Mouse (Mus musculus): Measurements from ENCODE around the gene Otub2.

Otub2 gene

DNA sequence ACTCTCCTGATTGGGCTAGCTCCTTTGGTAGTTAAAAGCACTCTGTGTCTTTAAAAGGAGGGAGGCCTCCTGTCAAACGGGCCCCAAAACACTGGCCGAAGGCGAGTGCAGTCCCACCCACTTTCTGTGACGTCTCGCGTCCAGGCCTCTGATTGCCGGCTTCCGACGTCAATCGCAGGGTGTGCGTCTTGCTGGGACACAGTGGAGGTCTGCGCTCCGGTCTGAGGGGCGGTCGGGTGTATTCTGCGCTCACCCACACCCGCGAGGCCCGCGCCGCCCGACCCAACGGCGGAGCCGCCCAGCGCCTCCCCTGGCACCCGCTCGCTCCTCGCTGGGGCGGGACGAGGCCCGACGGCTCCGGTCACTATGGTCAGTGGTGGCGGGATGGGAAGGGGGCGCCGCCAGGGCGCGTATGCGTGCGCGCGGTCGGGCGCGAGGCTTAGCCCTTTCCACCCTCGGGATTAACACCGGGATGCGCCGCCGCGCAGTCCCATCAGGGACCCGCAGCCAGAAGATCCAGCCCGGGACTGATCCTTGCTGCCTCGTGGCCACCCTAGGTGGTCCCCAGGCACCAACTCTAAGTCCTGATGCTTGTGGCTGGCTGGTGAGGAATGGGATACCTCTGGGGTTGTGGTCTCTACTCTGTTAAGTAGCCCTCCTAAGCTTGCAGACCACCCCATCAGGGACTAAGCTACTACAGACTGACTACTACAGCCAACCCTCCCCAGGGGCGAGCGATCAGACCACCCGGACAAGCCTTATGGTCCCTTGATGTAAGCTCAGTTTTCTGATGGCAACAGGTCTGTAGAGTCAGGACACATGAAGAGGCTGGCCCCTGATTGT, at the start of gene Otub2:
Gene Otub2, plus strand, starts transcription at position 178 of the 843 bp plus-strand sequence.
- peak; percentile 98 for DNase-seq (ENCODE audit: low read depth)

DNA sequence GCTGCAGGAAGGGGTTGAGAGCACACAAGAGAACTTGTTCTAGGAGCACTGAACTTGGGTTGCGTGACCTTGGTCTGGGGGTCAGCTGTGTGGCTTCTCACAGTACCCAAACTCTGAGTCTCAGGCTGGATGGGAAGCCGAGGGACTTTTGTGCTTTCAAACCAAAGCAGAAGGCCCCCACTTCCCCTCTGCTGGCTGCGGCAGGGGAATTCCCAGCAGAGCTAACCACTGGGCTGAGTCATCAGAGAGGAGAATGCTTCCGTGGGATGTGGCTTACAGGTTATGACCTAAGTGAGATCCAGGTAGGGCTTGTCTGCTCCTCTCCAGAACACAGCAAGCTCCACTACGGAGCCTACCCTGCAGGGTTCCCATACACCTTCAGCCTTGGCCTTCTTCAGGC, 47.3 kb upstream of the Otub2 start:
- no peak for DNase-seq (ENCODE audit: low read depth)

DNA sequence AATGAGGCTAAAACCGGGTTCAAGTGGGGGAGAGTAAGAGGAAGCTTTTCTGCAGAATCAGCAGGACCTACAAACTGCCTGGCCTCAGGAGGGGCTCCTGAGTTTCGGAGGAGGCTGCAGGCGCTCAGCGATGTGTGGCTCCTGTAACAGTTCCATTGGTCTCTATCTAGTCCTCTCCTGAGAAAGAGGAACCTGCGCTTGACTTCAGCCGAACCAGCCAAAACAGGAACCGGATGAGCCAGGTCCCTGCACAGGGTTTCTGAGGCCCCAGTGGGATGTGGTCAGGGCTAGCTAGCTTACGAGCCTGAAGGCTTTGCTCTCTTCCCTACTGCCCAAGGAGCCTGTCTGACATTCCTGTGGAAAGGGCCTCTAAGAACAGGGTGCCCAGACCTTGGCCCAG, 45.0 kb upstream of the Otub2 start:
- no peak for DNase-seq (ENCODE audit: low read depth)

DNA sequence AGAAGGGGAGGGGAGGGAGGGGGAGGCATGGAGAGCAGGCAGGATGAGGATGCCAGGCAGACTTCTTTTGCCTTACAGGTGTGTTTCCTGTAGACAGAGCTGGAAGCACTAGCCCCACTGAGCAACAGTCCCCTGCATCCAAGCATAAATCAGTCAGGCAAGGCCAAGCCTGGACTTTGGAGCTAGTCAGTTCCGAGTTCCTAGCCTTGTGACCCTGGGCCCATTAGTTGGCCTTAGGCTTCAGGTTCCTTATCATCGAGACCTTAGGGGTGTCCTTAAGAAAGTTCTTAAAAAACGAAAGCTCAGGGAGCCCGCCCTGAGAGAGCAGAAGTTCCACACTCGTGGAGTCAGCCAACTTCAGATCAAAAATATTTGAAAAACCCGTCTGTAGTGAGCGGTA, 43.5 kb upstream of the Otub2 start:
- no peak for DNase-seq (ENCODE audit: low read depth)

DNA sequence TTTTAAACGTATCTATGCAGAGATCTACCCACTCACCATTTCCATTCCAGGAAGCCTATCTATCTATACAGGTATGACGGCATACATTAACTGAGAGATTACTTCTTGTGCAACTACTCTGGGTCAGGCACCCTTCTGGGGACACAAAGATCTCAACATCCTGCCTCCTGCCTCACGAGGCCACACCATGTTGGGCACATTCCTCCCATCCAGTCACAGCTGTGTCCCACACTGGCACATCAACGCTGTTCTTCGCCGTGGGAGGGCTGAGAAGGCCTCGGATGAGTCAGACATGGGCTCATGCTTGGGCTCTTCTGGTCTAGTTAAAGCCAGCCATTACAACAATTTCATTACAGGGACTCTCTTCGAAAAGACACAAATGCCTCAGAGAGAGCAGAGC, 41.5 kb upstream of the Otub2 start:
- no peak for DNase-seq (ENCODE audit: low read depth)

DNA sequence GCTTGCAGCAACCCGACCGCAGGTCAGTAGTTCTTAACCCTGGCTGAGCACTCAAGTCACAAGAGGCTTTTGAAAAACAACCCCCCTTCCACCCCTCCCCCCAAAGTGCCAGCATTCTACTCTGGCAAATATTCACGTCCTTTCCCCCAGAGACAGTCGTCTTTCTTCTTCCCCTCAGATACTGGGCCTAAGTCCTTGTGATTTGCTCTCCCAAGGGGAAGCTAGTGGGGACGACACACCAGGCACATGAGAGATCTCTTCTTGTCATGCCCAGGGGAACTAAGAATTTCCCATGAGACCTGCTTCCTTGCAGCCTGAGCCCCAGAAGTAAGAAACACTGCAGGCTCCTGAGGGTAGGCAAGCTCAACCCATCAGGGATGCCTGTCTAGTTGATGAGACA, 41.1 kb upstream of the Otub2 start:
- DNase-seq (ENCODE audit: low read depth), result no peak

DNA sequence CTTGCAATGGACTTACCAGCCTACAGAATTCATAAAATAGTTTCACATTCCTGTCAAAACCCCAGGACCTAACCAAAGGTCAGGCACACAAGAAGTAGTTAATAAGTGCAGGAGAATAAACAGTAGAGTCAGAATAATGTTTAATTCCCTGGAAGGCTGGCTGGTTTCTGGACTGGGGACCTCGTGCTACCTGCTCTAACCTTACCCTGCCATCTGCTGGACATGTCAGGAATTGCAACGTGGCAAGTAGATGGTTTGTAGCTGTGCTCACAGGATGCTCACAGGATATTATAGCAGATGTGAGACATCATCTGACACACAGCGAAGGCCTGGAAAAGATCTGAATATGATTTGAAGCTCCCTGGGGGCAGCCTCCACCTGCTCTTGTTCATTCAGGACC, 40.0 kb upstream of the Otub2 start:
- peak; percentile 89 for DNase-seq (ENCODE audit: low read depth)

DNA sequence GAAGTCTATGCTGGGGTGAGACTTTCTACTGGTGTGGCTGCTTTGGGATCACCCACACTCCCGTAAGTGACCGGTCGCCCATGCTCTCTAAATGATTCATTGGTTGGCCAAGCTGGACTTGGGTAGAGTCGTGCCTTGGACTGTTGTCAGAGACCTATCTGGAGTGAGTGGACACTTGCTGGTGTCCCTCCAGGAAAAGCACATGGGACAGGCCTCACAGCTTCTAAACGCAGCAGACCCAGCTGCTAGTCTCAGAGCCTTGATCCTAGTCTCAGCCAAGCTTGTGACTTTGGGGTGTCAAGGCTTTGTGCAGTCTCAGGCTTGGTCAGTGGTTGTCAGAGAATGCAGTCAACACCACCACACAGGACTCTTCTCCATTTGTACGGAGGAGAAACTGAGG, 35.7 kb upstream of the Otub2 start:
- DNase-seq (ENCODE audit: low read depth), result no peak

DNA sequence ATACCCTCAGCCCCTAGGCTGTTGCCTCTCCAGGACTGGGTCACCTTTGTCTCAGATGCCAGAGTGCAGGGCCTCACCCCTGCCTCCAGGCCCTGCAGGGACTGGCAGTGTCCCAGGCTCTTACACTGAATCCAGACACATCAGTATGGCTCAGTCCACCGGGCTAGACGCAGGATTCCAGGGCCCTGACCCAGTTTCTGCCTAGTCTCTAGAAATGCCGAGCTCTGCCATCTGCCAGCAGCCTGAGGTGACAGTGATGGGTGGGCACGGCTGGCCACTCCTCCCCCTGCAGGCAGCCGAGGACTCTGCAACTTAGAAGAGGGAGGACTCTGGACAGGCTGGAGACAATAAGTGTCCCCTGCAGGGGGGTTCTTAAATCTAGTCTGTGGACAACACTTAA, 34.9 kb upstream of the Otub2 start:
- DNase-seq (ENCODE audit: low read depth), result no peak

DNA sequence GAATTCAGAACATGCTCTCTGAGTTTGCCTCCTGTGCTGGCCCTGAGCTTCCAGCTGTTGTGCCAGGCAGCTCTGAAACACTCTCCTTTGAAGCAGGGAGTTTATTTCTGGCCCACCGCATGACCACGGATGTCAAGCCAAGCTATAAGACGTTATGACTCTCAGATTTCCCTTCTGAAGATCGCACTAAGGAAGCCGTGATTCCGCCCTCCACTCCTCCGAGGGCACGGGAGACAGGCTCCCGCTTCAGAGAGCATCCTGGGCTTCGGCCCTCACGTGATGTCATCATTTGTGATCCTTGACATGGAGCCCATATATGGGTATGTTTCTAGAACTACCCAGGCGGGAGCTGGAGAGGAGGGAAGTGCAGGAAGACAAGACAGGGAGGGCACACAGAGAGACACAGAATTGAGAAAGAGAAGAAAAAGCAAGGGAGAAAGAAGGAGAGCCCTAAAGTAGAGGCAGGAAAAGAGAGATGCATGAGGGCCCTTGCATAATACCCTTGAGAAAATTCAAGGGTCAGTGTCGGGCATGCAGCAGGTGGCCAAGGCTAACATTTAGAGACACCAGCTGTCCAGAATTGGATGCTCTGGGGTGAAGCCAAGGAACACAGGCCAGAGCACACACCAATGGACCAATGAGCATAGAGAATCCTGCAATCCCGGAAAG, 32.6 kb upstream of the Otub2 start, which contains the start of gene Asb2:
Gene Asb2, minus strand, starts transcription at position 256 of the 669 bp plus-strand sequence.
- no peak for DNase-seq (ENCODE audit: low read depth)

DNA sequence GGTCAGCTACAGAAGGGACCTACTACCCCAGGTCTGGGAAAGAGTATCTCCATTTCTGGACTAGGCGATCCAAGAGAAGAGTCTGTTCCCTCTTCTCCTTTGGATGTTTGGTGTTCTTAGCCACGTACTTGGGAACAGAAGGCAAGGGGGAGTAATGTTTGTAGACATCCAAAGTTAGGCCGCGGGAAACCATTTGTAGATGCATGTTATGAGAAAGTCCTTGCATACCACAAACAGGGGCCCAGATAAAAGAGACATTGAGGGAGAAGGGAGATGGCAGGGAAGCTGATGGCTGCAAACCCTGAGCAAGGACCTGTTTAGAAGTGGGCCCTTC, 32.1 kb upstream of the Otub2 start:
- no peak for DNase-seq (ENCODE audit: low read depth)

DNA sequence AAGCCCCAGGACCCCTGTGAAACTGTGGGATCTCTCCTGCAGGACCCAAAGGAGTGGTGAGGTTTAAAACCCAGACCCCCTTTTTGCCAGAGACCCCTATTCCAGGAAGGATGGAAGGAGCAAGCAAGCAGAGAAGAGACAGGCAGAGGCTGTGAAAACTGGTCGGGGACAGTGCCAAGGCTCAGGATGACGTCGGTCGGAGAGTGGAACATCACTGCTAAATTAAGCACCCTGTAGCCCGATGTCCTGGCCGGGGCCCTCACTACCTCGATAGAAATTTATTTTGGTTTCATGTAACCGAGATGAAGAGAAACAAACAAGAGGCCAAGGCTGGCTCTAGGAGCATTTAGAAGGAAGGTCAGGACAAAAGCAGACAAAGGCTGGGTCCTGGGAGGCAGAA, 30.3 kb upstream of the Otub2 start:
- no peak for DNase-seq (ENCODE audit: low read depth)

DNA sequence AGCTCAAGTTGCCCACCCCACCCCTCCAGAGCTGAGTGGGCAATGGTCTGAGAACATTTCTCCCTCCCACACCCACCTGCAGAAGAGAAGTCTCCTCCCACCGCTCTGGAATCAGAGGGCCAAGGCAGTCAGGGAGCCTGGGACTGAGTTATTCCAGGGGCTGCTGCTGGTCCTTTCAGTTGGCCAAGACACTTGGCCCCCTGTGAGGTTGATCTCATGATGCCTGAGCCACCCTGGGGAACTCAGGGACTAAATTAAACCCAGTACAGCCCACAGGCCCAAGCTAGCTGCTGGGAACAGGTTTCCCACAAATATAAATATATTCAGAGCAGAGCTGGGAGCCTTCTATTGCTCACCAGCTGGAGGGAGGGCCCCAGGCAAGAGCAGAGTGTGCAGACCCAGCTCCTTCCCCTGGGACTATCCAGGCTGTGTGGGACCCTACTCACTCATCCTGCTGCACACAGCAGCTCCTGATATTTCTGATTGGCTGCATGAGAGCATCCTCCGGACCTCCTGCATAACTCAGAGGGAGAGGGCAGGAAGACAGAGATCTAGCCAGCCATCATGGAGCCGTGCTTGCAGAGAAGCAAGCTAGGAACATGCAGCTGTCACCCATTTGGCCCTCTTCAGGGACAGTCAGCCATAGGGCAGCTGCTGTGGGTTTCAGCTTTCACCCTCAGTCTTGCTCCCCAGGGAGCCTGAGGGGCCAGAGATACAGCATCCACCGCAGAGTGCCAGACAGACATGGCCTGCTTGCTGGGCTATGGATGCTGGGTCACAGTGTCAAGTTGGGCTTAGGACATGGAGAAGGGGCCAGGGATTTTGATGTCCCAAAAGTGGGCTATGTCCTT, 29.3 kb upstream of the Otub2 start:
- DNase-seq (ENCODE audit: low read depth), result no peak

DNA sequence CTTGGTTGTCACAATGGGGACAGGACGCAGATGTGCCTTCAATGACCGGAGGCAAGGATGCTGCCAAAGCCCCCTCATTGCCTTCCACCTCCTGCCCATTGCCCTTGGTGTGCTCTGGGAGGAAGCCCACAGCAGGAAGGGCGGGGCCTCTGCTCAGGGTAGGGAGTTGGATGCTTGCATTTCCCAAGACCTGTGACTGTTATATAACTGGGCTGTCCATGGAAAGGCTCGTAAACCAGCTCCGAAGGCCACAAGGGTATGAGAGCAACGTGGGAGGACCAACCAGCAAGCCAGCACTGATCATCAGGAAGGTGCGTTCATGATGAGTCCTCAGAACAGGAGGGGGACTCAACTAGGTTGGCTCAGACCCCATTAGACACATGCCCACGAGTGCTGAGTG, 27.7 kb upstream of the Otub2 start:
- no peak for DNase-seq (ENCODE audit: low read depth)

DNA sequence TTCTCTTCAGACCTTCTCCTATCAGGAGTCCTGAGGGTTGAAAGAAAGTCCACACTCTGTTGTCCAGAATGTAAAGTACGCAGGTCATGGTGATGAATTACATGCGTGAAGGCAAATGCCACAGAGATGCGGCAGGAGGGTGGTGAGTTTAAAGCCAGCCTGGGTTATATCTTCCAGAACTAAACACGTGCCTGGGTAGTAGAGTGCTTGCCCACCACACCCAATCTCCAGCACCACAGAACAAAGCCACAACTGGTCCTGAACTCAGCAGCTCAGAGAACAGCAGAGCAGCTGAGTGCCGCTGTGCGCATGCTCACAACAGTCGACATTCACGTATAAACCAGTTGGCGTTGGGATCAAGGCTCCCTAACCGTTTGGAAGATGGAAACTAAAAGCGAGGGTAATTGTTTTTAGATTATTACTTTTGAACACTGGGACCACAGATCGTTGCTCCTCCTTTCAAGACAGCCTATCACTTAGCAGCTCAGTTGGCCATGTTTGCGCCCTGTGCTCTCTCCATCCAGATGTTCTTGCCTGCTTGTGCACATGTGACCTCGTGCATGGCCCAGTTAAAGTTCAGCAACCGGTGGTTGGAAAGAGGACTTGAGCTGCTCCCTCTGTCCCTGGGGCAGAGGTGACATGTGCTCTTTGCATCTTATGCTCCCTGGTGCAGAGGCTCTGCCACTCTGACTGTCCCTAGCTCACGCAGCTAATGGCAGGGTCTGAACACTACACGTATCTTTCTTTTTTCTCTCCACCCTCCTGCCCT, 26.8 kb upstream of the Otub2 start:
- DNase-seq (ENCODE audit: low read depth), result no peak

DNA sequence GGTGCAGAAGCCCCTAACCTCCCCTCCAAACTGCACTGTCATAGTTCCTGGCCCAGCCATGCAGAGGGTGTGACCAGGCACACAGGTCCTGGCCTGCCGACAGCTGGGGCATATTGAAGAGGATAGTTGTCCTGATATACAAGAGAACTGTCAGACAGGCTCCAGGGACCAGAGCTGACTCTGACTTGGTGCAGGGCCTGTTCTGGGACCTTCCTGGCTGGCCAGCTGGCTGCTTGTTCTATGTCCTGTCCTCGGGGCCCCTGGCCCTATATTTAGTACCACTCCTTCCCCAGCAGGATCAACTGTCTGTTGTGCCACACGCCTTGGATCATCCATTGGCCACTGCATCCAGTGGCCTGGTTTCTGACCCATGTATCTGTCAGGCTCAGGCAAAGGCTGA, 26.1 kb upstream of the Otub2 start:
- no peak for DNase-seq (ENCODE audit: low read depth)

DNA sequence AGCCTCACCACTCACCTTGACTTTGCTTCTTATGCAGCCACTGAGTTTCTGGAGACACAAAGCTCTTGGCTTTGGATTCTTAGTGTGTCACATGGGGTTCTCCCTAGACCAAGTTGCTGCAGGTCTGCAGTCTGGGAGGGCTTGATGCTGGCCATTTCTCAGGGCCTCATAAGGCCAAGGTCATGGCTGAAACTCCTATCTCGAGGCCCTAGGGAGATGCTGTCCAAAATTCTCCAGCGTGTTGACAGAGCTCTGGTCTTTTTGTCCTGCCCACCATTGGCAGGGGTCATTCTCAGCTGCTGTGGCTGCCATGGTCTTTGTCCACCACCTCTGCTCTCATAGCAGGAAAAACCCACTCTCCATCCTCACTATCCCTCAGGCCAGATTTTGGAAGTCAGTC, 21.3 kb upstream of the Otub2 start:
- DNase-seq (ENCODE audit: low read depth), result no peak

DNA sequence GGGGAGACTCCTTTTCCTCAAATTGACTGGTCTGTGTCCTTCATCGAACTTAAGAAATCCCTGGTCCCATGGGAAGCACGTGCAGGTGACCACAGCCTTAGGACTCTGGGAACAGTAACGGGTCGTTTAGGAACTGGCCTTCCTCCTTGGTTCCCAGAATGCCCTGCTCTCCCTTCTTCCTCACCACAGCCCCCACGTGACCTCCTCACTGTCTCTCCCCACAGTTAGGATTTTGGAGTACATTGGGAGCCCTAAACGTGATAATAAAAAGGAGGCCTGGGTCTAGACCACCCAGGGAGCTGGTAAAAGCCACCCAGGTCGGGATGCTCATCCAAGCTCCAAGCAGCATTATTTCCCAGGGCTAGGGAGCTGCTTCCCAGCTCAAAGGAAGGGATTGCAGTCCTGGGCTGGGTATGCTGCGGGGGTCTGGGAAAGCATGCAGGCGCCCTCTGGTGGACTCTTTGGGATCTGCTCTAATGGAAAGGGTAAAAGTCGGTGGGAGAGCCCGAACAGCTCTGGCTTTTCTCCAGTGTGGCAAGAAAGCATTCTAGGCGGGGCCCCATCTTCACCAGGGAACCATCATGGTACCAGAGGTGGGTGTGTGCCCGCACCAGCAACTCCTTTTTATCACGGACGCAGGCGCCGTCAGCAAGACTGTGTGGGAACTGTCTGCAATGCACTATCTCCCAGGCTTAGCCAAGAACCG, 20.7 kb upstream of the Otub2 start:
- DNase-seq (ENCODE audit: low read depth), result peak; percentile 68

DNA sequence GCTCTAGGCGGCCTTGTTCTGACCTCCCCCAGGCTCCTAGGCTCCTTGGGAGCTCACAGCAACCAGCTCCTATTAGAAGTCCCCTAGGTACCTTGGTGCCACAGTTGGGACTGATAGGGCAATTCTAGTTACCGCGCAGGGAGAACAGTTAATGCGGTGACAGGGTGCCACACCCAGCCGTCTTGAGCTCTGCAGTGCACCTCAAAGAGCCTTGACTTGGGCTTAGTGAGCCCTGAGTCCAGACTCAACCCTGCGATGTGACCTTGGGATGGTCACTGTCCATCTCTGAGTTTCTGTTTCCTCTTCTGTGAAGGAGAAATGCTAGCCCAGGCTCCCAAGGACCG, 20.2 kb upstream of the Otub2 start:
- no peak for DNase-seq (ENCODE audit: low read depth)

DNA sequence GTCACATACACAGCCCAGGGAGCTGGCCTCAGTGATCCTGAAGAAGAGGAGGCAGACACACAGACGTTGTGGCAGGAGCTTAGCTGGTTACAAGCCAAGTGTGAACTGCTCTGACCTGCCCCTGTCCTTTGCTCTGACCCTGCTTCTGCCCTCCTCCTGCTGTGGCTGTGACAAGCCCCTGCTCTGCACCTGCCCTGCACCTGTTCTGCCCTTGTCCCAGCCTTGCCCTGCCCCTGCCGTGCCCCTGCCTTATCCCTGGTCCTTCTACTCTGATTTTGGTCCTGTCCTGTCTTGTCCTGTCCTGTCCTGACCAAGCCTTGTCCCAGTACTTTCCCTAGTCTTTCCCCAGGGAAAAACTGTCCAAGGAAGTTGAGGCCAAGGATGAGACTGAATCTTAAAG, 19.7 kb upstream of the Otub2 start:
- no peak for DNase-seq (ENCODE audit: low read depth)

DNA sequence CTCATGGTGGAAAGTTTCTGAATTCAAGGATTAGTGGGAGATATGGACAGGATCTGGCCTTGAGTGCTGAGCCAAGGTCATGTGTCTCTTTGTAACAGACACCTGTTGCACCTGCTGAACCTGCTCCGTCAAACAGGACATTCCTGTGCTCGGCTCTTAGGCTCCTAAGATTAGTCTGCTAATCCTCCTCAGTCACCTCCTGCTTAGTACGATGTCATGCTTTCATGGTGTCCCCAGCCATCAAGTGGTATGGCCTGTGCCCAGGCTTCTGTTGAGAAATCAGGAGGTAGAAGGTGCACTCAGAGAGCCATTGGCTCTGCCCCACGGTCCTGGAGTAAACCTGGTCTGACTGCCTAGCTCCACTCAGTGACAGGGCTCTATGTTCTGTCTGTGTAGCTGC, 17.6 kb upstream of the Otub2 start:
- DNase-seq (ENCODE audit: low read depth), result no peak

DNA sequence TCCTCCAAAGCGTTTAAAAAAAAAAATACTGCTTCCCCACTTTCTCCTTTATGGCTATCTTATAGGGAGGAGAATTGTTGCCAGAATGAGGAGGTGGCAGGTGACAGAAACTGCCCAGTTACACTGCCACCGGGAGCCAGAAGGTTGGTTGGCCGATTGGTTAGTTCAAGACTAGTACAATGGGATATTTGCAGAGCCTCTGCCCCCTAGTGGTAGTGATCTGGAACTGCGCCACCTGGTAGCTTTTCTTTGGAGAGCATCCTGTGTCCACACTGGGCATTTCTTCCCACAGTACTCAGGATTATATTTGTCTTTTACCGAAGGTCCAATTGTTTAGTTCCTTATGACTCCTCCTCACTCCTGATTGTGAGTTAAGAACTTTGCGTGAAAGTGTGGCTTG, 16.8 kb upstream of the Otub2 start:
- DNase-seq (ENCODE audit: low read depth), result peak; percentile 65
